ENCODE assay signal across 8 mouse cellular contexts in genomic region chr2:69042327-69043106, GRCm38 (mm10).
DNase-seq lines count a peak whose midpoint lies in the region; ATAC-seq and TF ChIP-seq lines count a peak whose summit lies in the region.

No protein-coding gene starts in this region.

- H3K9ac ChIP-seq in kidney, embryonic 15.5 days: no peak overlapping the region
- no peak overlapping the region for H3K9ac ChIP-seq in forebrain, postnatal 0 days
- no peak overlapping the region for H3K9ac ChIP-seq in midbrain, embryonic 14.5 days (replicated peaks; ENCODE audit: low read length)

- H3K4me1 ChIP-seq in kidney, embryonic 15.5 days: 0 out of 2 replicates have a peak, but pooled peaks cover 12% of the 10 kb centered on the region
- no peaks in the 10 kb centered on the region for H3K4me1 ChIP-seq in forebrain, postnatal 0 days (ENCODE audit: insufficient read depth)
- peaks cover 6% of the 10 kb centered on the region; the same call in 1 of the 2 replicates for H3K4me1 ChIP-seq in midbrain, embryonic 14.5 days (ENCODE audit: control insufficient read depth, insufficient read depth, low read length)

- no peak overlapping the region for H3K4me2 ChIP-seq in kidney, embryonic 15.5 days
- H3K4me2 ChIP-seq in forebrain, postnatal 0 days (ENCODE audit: low read depth): no peak overlapping the region
- H3K4me2 ChIP-seq in midbrain, embryonic 14.5 days (ENCODE audit: low read length): no peak overlapping the region

- no peaks in the 10 kb centered on the region for H3K27me3 ChIP-seq in kidney, embryonic 15.5 days
- H3K27me3 ChIP-seq in forebrain, postnatal 0 days (ENCODE audit: insufficient read depth, low read length): no peaks in the 10 kb centered on the region
- no peaks in the 10 kb centered on the region for H3K27me3 ChIP-seq in midbrain, embryonic 14.5 days (ENCODE audit: control insufficient read depth, insufficient read depth, low read length)

- TF ChIP-seq CTCF in forebrain, postnatal 0 days (IDR thresholded peaks at IDR 0.05; ENCODE audit: low read depth): no peak

- H3K9me3 ChIP-seq in kidney, embryonic 15.5 days (replicated peaks): no peaks in the 10 kb centered on the region
- no peaks in the 10 kb centered on the region for H3K9me3 ChIP-seq in forebrain, postnatal 0 days (ENCODE audit: low read length)
- no peaks in the 10 kb centered on the region for H3K9me3 ChIP-seq in midbrain, embryonic 14.5 days (ENCODE audit: control insufficient read depth, low read length)

- no peaks in the 10 kb centered on the region for H3K36me3 ChIP-seq in kidney, embryonic 15.5 days
- no peaks in the 10 kb centered on the region for H3K36me3 ChIP-seq in forebrain, postnatal 0 days (ENCODE audit: insufficient read depth)
- no peaks in the 10 kb centered on the region for H3K36me3 ChIP-seq in midbrain, embryonic 14.5 days (ENCODE audit: control insufficient read depth, insufficient read depth, low read length)

- DNase-seq in kidney, adult 11 months: no peak
- no peak for DNase-seq in forebrain, postnatal 0 days
- DNase-seq in midbrain, embryonic 14.5 days: peak; percentile 41
- no peak for DNase-seq in thymus, postnatal 36 days
- no peak for DNase-seq in right cerebral cortex, postnatal 4 days
- DNase-seq in frontal cortex, postnatal 14 days (ENCODE audit: low spot score in 2 of 2): no peak

- no peak overlapping the region for H3K4me3 ChIP-seq in kidney, embryonic 15.5 days (replicated peaks)
- no peak overlapping the region for H3K4me3 ChIP-seq in forebrain, postnatal 0 days (ENCODE audit: low read depth, low read length)
- no peak overlapping the region for H3K4me3 ChIP-seq in midbrain, embryonic 14.5 days (replicated peaks; ENCODE audit: low read depth, low read length)

- ATAC-seq in kidney, embryonic 15.5 days (replicated peaks; ENCODE audit: low FRiP score): peak; percentile 52; the same call in 1 of the 2 replicates
- peak; percentile 33; the same call in 1 of the 2 replicates for ATAC-seq in common myeloid progenitor, adult 5-6 weeks (replicated peaks; ENCODE audit: low read depth, poor library complexity, severe bottlenecking)
- ATAC-seq in forebrain, postnatal 0 days: peak; percentile 40; the same call in 1 of the 2 replicates
- ATAC-seq in midbrain, embryonic 14.5 days (ENCODE audit: low FRiP score, low TSS enrichment): no peak

- no peak overlapping the region for H3K27ac ChIP-seq in kidney, embryonic 15.5 days
- H3K27ac ChIP-seq in forebrain, postnatal 0 days (ENCODE audit: low read depth, low read length): no peak overlapping the region
- no peak overlapping the region; the same call in 1 of the 2 replicates for H3K27ac ChIP-seq in midbrain, embryonic 14.5 days (replicated peaks; ENCODE audit: low read depth, low read length)

- WGBS in kidney, embryonic 15.5 days: 48% methylated on average over 6 of the region's 6 CpGs
- WGBS in forebrain, postnatal 0 days: 60% methylated on average over 6 of the region's 6 CpGs
- 68% methylated on average over 6 of the region's 6 CpGs for WGBS in midbrain, embryonic 14.5 days
